ENCODE assay signal across 10 mouse cellular contexts in the genomic region with DNA sequence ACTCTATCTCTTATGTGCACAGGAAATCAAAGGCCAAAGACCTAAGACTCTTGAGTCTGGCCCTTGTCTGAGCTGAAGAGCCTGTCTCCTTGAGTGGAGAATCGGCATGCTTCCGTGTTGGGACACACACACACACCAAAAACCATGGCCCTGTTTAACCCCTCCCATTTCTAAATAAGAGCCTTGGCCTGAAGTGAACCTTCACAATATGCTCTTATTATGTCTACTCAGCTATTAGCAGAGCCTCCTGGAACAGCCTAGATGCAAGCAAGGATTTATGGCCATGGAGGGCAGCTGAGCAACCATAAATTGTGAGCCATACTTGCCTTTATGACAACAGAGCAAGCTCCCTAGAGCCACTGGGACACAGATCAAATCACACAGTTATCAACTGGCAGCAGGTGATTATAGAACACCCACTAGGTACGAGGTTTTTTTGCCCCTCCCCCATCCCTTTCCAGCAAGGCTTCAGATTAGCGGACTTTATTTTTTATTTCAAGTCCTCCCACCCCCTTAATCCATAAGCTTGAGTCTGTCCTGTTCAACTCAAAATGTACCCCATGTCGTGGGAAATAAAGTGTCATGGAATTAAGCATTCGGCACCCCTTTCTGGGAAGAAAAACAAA. TPM values are rescaled to one million over a fixed set of nuclear protein-coding genes. Genes with fewer than 3 reads are reported as not detected.
A peak's percentile ranks its signal among the peaks of the same experiment; 100 is the strongest.
DNase-seq lines count a peak whose midpoint lies in the region; ATAC-seq lines count a peak whose summit lies in the region.
"Had no signal": no experiment of that assay in that cellular context is flagged by ENCODE, and none has a peak within 500 bp of the region (broad histone marks: within the 10 kb centered on the region; RNA-seq: fewer than 3 reads in every experiment).

No protein-coding gene starts in this region.

- H3K9me3 ChIP-seq in heart, embryonic 12.5 days (replicated peaks): no peaks in the 10 kb centered on the region
- H3K9me3 ChIP-seq in midbrain, embryonic 14.5 days (ENCODE audit: control insufficient read depth, low read length): no peaks in the 10 kb centered on the region
- H3K9me3 ChIP-seq in midbrain, embryonic 11.5 days (ENCODE audit: control insufficient read depth, low read length): no peaks in the 10 kb centered on the region
- H3K9me3 ChIP-seq: forebrain, embryonic 13.5 days had no signal

- no peak for DNase-seq in heart, adult 9 months (ENCODE audit: low spot score in 2 of 2)
- DNase-seq in midbrain, embryonic 14.5 days: peak; percentile 14
- DNase-seq in midbrain, embryonic 11.5 days (ENCODE audit: low spot score, missing footprints): no peak
- peak; percentile 4 to 27 for DNase-seq in kidney, postnatal 36 days
- DNase-seq in skeletal muscle tissue, adult 2 months (ENCODE audit: low read depth, low spot score): peak; percentile 87
- DNase-seq in cerebellum, adult 8-10 months: no peak
- DNase-seq: heart, adult 2 months had no signal

- H3K27ac ChIP-seq in heart, embryonic 12.5 days (ENCODE audit: poor library complexity, severe bottlenecking): peak overlapping the region; percentile 25; the same call in 1 of the 2 replicates
- H3K27ac ChIP-seq in midbrain, embryonic 14.5 days (replicated peaks; ENCODE audit: low read depth, low read length): no peak overlapping the region
- H3K27ac ChIP-seq in midbrain, embryonic 11.5 days (ENCODE audit: low read depth, low read length): no peak overlapping the region
- H3K27ac ChIP-seq: forebrain, embryonic 13.5 days; heart, adult 2 months had no signal

- no peak overlapping the region for H3K4me2 ChIP-seq in heart, embryonic 12.5 days
- H3K4me2 ChIP-seq in midbrain, embryonic 14.5 days (ENCODE audit: low read length): no peak overlapping the region
- H3K4me2 ChIP-seq in midbrain, embryonic 11.5 days: no peak overlapping the region
- H3K4me2 ChIP-seq: forebrain, embryonic 13.5 days had no signal

- no peaks in the 10 kb centered on the region for H3K27me3 ChIP-seq in heart, embryonic 12.5 days (replicated peaks)
- H3K27me3 ChIP-seq in midbrain, embryonic 14.5 days (ENCODE audit: control insufficient read depth, insufficient read depth, low read length): no peaks in the 10 kb centered on the region
- H3K27me3 ChIP-seq in midbrain, embryonic 11.5 days (ENCODE audit: control insufficient read depth, insufficient read depth, low read length): no peaks in the 10 kb centered on the region
- H3K27me3 ChIP-seq: CH12.LX; forebrain, embryonic 13.5 days had no signal

- ATAC-seq in heart, embryonic 12.5 days (ENCODE audit: insufficient number of reproducible peaks, low FRiP score): no peak
- no peak for ATAC-seq in midbrain, embryonic 14.5 days (ENCODE audit: low FRiP score, low TSS enrichment)
- ATAC-seq in midbrain, embryonic 11.5 days (ENCODE audit: low FRiP score): no peak

- peaks cover 69% of the 10 kb centered on the region for H3K4me1 ChIP-seq in heart, embryonic 12.5 days (replicated peaks)
- no peaks in the 10 kb centered on the region for H3K4me1 ChIP-seq in midbrain, embryonic 14.5 days (ENCODE audit: control insufficient read depth, insufficient read depth, low read length)
- H3K4me1 ChIP-seq in midbrain, embryonic 11.5 days (ENCODE audit: control insufficient read depth, insufficient read depth, low read length): no peaks in the 10 kb centered on the region
- H3K4me1 ChIP-seq: forebrain, embryonic 13.5 days had no signal

- H3K36me3 ChIP-seq in heart, embryonic 12.5 days: 0 out of 2 replicates have a peak, but pooled peaks cover 13% of the 10 kb centered on the region
- H3K36me3 ChIP-seq in midbrain, embryonic 14.5 days (ENCODE audit: control insufficient read depth, insufficient read depth, low read length): no peaks in the 10 kb centered on the region
- H3K36me3 ChIP-seq in midbrain, embryonic 11.5 days (ENCODE audit: control insufficient read depth, insufficient read depth, low read length): no peaks in the 10 kb centered on the region

- no peak overlapping the region for H3K4me3 ChIP-seq in heart, embryonic 12.5 days
- H3K4me3 ChIP-seq in midbrain, embryonic 14.5 days (replicated peaks; ENCODE audit: low read depth, low read length): no peak overlapping the region
- no peak overlapping the region for H3K4me3 ChIP-seq in midbrain, embryonic 11.5 days (ENCODE audit: low read depth, low read length)
- H3K4me3 ChIP-seq: forebrain, embryonic 13.5 days; heart, adult 2 months had no signal

- 51% methylated on average over 6 of the region's 6 CpGs for WGBS in heart, embryonic 12.5 days
- 68% methylated on average over 6 of the region's 6 CpGs for WGBS in midbrain, embryonic 14.5 days
- 73% methylated on average over 6 of the region's 6 CpGs for WGBS in midbrain, embryonic 11.5 days

- no peak overlapping the region for H3K9ac ChIP-seq in heart, embryonic 12.5 days
- no peak overlapping the region for H3K9ac ChIP-seq in midbrain, embryonic 14.5 days (replicated peaks; ENCODE audit: low read length)
- no peak overlapping the region for H3K9ac ChIP-seq in midbrain, embryonic 11.5 days (ENCODE audit: low read length)
- H3K9ac ChIP-seq: forebrain, embryonic 13.5 days had no signal

RNA-seq across cellular contexts. Expression of a gene that starts 42.3 kb away (rescaled TPM):
- 217 and 222 TPM in 2 replicates for polyA plus RNA-seq in heart, embryonic 12.5 days (2016; fragmentation: Nextera tagmentation; extraction: Ambion mirVana)
- polyA plus RNA-seq in midbrain, embryonic 14.5 days (2014; fragmentation: Nextera tagmentation; extraction: Ambion mirVana): 45.8 and 45.9 TPM in 2 replicates
- polyA plus RNA-seq in midbrain, embryonic 11.5 days (2014; fragmentation: Nextera tagmentation; extraction: Ambion mirVana): 4.7 and 4.8 TPM in 2 replicates

Comparison
In these comparisons a context has a peak if more than half of its experiments do, and no peak if none do; other contexts are left out.
1. DNase-seq: peak in midbrain, embryonic 14.5 days (single experiment), kidney, postnatal 36 days (2 of 2) and skeletal muscle tissue, adult 2 months (single experiment); none in heart, adult 9 months (0 of 2), midbrain, embryonic 11.5 days (single experiment) and cerebellum, adult 8-10 months (single experiment).